Mouse (Mus musculus): Measurements from ENCODE around the gene Gdf15. TPM values are rescaled to one million over a fixed set of nuclear protein-coding genes. Genes with fewer than 3 reads are reported as not detected.
"Not testable (repeated sequence)": the region's sequence is repeated elsewhere in the genome, so short reads cannot be mapped to it uniquely, and the experiment has no call there.

The Gdf15 gene
- total and polyA plus RNA-seq, 2 experiments from 2014 or later: 0.15 to 1.7 TPM

DNA sequence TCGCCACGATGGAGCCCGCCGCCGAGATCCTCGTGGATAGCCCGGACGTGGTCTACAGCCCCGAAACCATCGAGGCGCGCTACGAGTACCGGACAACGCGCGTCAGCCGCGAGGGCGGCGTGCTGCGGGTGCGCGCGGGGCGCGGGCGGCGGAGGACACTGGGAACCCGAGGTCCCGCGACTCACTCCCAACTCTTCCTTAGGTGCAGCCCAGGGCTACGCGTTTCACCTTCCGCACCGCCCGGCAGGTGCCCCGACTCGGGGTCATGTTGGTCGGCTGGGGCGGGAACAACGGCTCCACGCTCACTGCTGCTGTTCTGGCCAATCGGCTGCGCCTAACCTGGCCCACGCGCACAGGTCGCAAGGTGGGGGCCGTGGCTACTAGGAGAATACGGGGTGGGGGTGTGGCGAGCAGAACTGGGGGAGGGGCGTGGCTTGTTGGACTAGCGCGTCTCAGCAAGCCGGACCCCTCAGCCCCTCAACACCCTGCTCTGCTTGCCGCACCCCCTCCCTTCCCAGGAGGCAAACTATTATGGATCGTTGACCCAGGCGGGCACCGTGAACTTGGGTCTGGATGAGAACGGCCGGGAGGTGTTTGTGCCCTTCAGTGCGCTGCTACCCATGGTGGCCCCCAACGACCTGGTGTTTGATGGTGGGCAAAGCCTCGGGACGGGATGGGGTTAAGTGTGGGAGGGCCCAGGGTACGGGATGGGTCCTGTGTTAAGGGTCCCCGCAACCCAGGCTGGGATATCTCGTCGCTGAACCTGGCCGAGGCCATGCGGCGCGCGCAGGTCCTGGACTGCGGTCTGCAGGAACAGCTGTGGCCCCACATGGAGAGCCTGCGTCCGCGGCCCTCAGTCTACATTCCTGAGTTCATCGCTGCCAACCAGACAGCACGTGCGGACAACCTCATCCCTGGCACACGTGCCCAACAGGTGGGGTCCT, 37.4 kb downstream of the Gdf15 start:
- H3K36me3 ChIP-seq (replicated peaks; ENCODE audit: control insufficient read depth, insufficient read depth, low read length): peaks cover 25% of the 10 kb centered on the region
- WGBS: 10% methylated on average over 82 of the region's 82 CpGs
- H3K4me1 ChIP-seq (ENCODE audit: control insufficient read depth, insufficient read depth): peaks cover 14% of the 10 kb centered on the region; the same call in 1 of the 2 replicates
- peak overlapping the region; percentile 37 for H3K9ac ChIP-seq (replicated peaks; ENCODE audit: low read depth, low read length)
- H3K27me3 ChIP-seq (ENCODE audit: control insufficient read depth, insufficient read depth, low read length): no peaks in the 10 kb centered on the region
- DNase-seq (ENCODE audit: low spot score) (no peak), ATAC-seq (ENCODE audit: insufficient read depth, low read depth) (no peak; the same call in 1 of the 2 replicates)
- peak overlapping the region; percentile 56 for H3K27ac ChIP-seq (ENCODE audit: low read depth)
- H3K4me3 ChIP-seq (ENCODE audit: low read depth, low read length): peak overlapping the region; percentile 49
- H3K9me3 ChIP-seq (replicated peaks; ENCODE audit: control insufficient read depth, low read length): no peaks in the 10 kb centered on the region
- TF ChIP-seq EP300 (IDR thresholded peaks at IDR 0.05; ENCODE audit: low read depth) (no peak), CTCF (IDR thresholded peaks at IDR 0.05; ENCODE audit: low read depth) (no peak)
- H3K4me2 ChIP-seq (ENCODE audit: low read depth, low read length): peak overlapping the region; percentile 89

DNA sequence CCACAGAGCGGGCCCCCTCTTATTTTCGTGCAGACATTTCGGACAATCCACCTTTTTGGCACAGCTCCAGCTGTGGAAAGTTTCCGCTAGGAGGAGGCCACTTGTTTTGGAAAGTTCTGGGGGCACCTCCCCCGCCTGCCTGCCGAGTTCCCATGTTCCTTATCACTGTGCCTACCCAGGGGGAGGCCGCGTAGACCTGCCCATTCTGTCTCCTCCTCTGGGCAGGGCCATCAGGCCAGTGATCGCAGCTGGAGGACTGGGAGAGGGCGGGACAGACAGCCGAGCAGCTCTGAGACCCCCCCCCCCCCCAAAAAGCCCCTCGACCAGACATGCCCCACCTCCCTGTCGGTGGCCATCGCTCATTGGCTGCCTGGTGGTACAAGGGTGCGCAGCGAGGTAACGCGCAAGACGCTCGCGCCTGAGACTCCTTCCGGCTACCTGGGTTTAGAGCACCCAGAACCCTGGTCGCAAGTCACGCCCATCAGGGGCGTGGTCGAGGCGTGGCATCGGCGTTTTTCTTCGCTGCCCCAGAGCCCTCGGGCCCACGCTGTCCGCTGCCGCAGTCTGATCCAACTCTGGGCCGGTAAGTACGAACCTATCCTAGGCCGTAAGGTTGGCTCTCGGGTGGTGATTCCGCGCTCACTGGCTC, 38.2 kb downstream of the Gdf15 start, which contains the start of gene Isyna1:
Gene Isyna1 (plus strand): TSS at position 413 of the 649 bp plus-strand sequence.
- H3K27ac ChIP-seq (ENCODE audit: low read depth): peak within 1 kb of the TSS; percentile 56
- WGBS: under 1% methylated on average over 39 of the region's 40 CpGs
- peak; percentile 94 for DNase-seq (ENCODE audit: low spot score)
- no peaks in the 10 kb centered on the region for H3K27me3 ChIP-seq (ENCODE audit: control insufficient read depth, insufficient read depth, low read length)
- peak within 1 kb of the TSS; percentile 49 for H3K4me3 ChIP-seq (ENCODE audit: low read depth, low read length)
- H3K36me3 ChIP-seq (replicated peaks; ENCODE audit: control insufficient read depth, insufficient read depth, low read length): peaks cover 30% of the 10 kb centered on the region
- ATAC-seq (ENCODE audit: insufficient read depth, low read depth): peak; percentile 86
- H3K9me3 ChIP-seq (replicated peaks; ENCODE audit: control insufficient read depth, low read length): no peaks in the 10 kb centered on the region
- H3K4me2 ChIP-seq (ENCODE audit: low read depth, low read length): peak within 1 kb of the TSS; percentile 89
- peaks cover 14% of the 10 kb centered on the region; the same call in 1 of the 2 replicates for H3K4me1 ChIP-seq (ENCODE audit: control insufficient read depth, insufficient read depth)
- H3K9ac ChIP-seq (replicated peaks; ENCODE audit: low read depth, low read length): peak within 1 kb of the TSS; percentile 37
- no peak for TF ChIP-seq EP300 (IDR thresholded peaks at IDR 0.05; ENCODE audit: low read depth)
- no peak for TF ChIP-seq CTCF (IDR thresholded peaks at IDR 0.05; ENCODE audit: low read depth)

DNA sequence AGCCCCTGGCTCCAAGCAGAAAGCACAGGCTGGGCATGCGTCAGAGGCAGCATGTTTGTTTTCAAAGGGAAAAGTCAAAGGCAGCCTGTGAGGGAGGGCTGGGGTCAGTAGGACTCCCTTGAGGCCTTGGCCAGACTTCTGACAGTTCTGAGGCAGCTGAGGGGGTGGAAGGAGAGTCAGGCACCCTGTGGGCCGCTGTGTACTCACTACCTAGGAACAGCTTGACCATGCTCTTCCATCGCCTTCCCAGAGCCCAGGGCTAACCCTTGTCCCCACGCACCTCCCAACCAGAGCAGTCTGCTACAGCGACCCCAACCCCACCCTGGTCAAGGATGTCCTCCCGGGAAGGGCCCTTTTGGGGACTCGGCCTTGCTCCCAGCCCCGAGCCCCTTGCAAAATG, 39.1 kb downstream of the Gdf15 start:
- peaks cover 10% of the 10 kb centered on the region; the same call in 1 of the 2 replicates for H3K4me1 ChIP-seq (ENCODE audit: control insufficient read depth, insufficient read depth)
- ATAC-seq (ENCODE audit: insufficient read depth, low read depth) (no peak), DNase-seq (ENCODE audit: low spot score) (no peak)
- H3K4me3 ChIP-seq (ENCODE audit: low read depth, low read length): no peak overlapping the region
- no peaks in the 10 kb centered on the region for H3K9me3 ChIP-seq (replicated peaks; ENCODE audit: control insufficient read depth, low read length)
- H3K27ac ChIP-seq (ENCODE audit: low read depth): peak overlapping the region; percentile 56
- TF ChIP-seq EP300 (IDR thresholded peaks at IDR 0.05; ENCODE audit: low read depth): no peak
- no peak for TF ChIP-seq CTCF (IDR thresholded peaks at IDR 0.05; ENCODE audit: low read depth)
- no peak overlapping the region for H3K9ac ChIP-seq (replicated peaks; ENCODE audit: low read depth, low read length)
- H3K36me3 ChIP-seq (replicated peaks; ENCODE audit: control insufficient read depth, insufficient read depth, low read length): peaks cover 39% of the 10 kb centered on the region
- 0 out of 2 replicates have a peak overlapping the region, but pooled peaks have one; percentile 89 for H3K4me2 ChIP-seq (ENCODE audit: low read depth, low read length)
- 49% methylated on average over 8 of the region's 8 CpGs for WGBS
- no peaks in the 10 kb centered on the region for H3K27me3 ChIP-seq (ENCODE audit: control insufficient read depth, insufficient read depth, low read length)

DNA sequence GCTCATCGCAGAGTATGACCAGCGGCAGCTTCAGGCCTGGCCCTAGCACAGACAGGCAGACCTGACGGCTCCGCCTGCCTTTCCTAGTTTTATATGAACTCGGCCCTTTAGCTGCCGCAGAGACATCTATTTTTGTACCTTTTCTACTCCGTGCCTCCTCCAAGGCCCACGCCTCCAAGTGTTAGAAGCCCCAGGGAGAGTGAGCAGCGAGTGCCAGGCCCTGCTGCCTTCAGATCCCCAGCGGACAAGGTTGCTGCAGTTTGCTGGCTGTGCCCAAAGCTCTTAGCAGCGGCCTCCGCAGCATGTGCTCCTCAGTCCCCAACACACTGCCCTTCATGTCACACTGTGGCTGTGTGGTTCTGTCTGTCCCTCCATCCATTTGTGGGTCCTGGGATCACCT, 40.7 kb downstream of the Gdf15 start:
- Histone ChIP-seq H3K9ac (replicated peaks; ENCODE audit: low read depth, low read length) (no peak overlapping the region), H3K4me3 (ENCODE audit: low read depth, low read length) (no peak overlapping the region), H3K4me1 (ENCODE audit: control insufficient read depth, insufficient read depth) (peaks cover 10% of the 10 kb centered on the region; the same call in 1 of the 2 replicates), H3K4me2 (ENCODE audit: low read depth, low read length) (no peak overlapping the region), H3K27me3 (ENCODE audit: control insufficient read depth, insufficient read depth, low read length) (no peaks in the 10 kb centered on the region), H3K27ac (ENCODE audit: low read depth) (no peak overlapping the region), H3K36me3 (replicated peaks; ENCODE audit: control insufficient read depth, insufficient read depth, low read length) (peaks cover 54% of the 10 kb centered on the region), H3K9me3 (replicated peaks; ENCODE audit: control insufficient read depth, low read length) (no peaks in the 10 kb centered on the region)
- ATAC-seq (ENCODE audit: insufficient read depth, low read depth) (no peak), DNase-seq (ENCODE audit: low spot score) (no peak)
- 51% methylated on average over 12 of the region's 12 CpGs for WGBS
- TF ChIP-seq CTCF (IDR thresholded peaks at IDR 0.05; ENCODE audit: low read depth) (no peak), EP300 (IDR thresholded peaks at IDR 0.05; ENCODE audit: low read depth) (no peak)

GRCm38 (mm10) chr8:70587955-70588354, 44.3 kb downstream of the Gdf15 start:
- H3K9ac ChIP-seq (replicated peaks; ENCODE audit: low read depth, low read length); H3K4me2 ChIP-seq (ENCODE audit: low read depth, low read length); ATAC-seq (ENCODE audit: insufficient read depth, low read depth); H3K4me3 ChIP-seq (ENCODE audit: low read depth, low read length); H3K4me1 ChIP-seq (ENCODE audit: control insufficient read depth, insufficient read depth); H3K27me3 ChIP-seq (ENCODE audit: control insufficient read depth, insufficient read depth, low read length); DNase-seq (ENCODE audit: low spot score); H3K27ac ChIP-seq (ENCODE audit: low read depth); H3K9me3 ChIP-seq (replicated peaks; ENCODE audit: control insufficient read depth, low read length): not testable (repeated sequence)
- H3K36me3 ChIP-seq (replicated peaks; ENCODE audit: control insufficient read depth, insufficient read depth, low read length): peaks cover 84% of the 10 kb centered on the region
- 76% methylated on average over 4 of the region's 4 CpGs for WGBS
